Mouse (Mus musculus) liver, postnatal 0 days (tissue): Measurements from ENCODE around the gene Utrn. TPM values are rescaled to one million over a fixed set of nuclear protein-coding genes. Genes with fewer than 3 reads are reported as not detected.

Source experiments
- ATAC-seq: fragments of 200-750 bp; cut with Nextera tagmentation; 2 replicates; pipeline ENCODE4 v1.8.0; 2017; ENCODE audit warnings: mild to moderate bottlenecking, moderate library complexity
- DNase-seq: peaks from one replicate; pipeline ENCODE4 v3.0.0-alpha.2; 2016
- H3K27ac ChIP-seq: fragments of 300-500 bp; sonication (generic); 2 replicates; pipeline ENCODE4 v1.5.1; 2014; ENCODE audit warnings: antibody characterized with exemption, moderate library complexity, mild to moderate bottlenecking, low read depth
- H3K27me3 ChIP-seq: fragments of 300-500 bp; sonication (generic); 2 replicates; pipeline ENCODE4 v1.6.1; 2014; ENCODE audit warnings: low read length, control low read depth, mixed read lengths; ENCODE audit not compliant: insufficient read depth
- H3K36me3 ChIP-seq: fragments of 300-500 bp; sonication (generic); replicated peaks from 2 replicates; pipeline ENCODE4 v1.6.1; 2014; ENCODE audit warnings: mild to moderate bottlenecking, control low read depth, low read length, moderate library complexity, mixed read lengths; ENCODE audit not compliant: insufficient read depth
- H3K4me1 ChIP-seq: fragments of 300-500 bp; sonication (generic); 2 replicates; pipeline ENCODE4 v1.6.1; 2014; ENCODE audit warnings: antibody characterized with exemption, mild to moderate bottlenecking, control low read depth; ENCODE audit not compliant: insufficient read depth
- H3K4me2 ChIP-seq: fragments of 300-500 bp; sonication (generic); 2 replicates; pipeline ENCODE4 v1.6.1; 2014; ENCODE audit warnings: low read depth, mild to moderate bottlenecking, low read length, moderate library complexity, mixed read lengths
- H3K4me3 ChIP-seq: fragments of 300-500 bp; sonication (generic); 2 replicates; pipeline ENCODE4 v1.5.1; 2014; ENCODE audit warnings: low read depth, low read length
- H3K9ac ChIP-seq: fragments of 300-500 bp; sonication (generic); replicated peaks from 2 replicates; pipeline ENCODE4 v1.6.1; 2014; ENCODE audit warnings: mild to moderate bottlenecking, moderate library complexity
- H3K9me3 ChIP-seq: fragments of 300-500 bp; sonication (generic); 2 replicates; pipeline ENCODE4 v1.6.1; 2016; ENCODE audit warnings: mild to moderate bottlenecking, control low read depth, low read length, mixed read lengths
- CTCF ChIP-seq: sonication (generic); IDR thresholded peaks from 2 replicates; pipeline ENCODE4 v1.5.1; 2016; ENCODE audit warnings: antibody characterized with exemption, low read depth
- EP300 ChIP-seq: IDR thresholded peaks from 2 replicates; pipeline ENCODE4 v1.6.1; 2016; ENCODE audit warnings: antibody characterized with exemption, low read depth, mild to moderate bottlenecking
- WGBS: fragments of 180-500 bp; shearing (Covaris S2); extraction: QIAGEN DNeasy Blood & Tissue Kit; methylation state at CpG from one replicate; pipeline ENCODE4 v1.1.7; 2014; ENCODE audit not compliant: insufficient replicate concordance; 5-methylcytosine and 5-hydroxymethylcytosine counted together
- polyA plus RNA-seq: library from polyadenylated mRNA; unstranded; fragments of >200 nt; fragmentation: Nextera tagmentation; extraction: Ambion mirVana; gene quantifications from 2 replicates; pipeline ENCODE4 v1.2.1, GENCODE M21; 2015

The Utrn gene
- polyA plus RNA-seq, 1 experiment from 2014 or later = 9.7 TPM

GRCm38 (mm10) chr10:12575849-12576435 lies 293.2 kb downstream of the Utrn start:
- H3K4me3 ChIP-seq = no peak overlapping the region
- H3K27ac ChIP-seq = no peak overlapping the region
- no peak overlapping the region for H3K4me2 ChIP-seq
- 81% methylated on average over 8 of the region's 8 CpGs for WGBS
- ATAC-seq = no peak
- no peak for DNase-seq
- no peak for TF ChIP-seq EP300
- TF ChIP-seq CTCF = no peak
- H3K27me3 ChIP-seq = no peaks in the 10 kb centered on the region
- H3K9me3 ChIP-seq = no peaks in the 10 kb centered on the region
- no peaks in the 10 kb centered on the region for H3K36me3 ChIP-seq
- no peak overlapping the region for H3K9ac ChIP-seq
- H3K4me1 ChIP-seq = no peaks in the 10 kb centered on the region

- no peaks in the 10 kb centered on the region for H3K4me1 ChIP-seq
- no peak overlapping the region for H3K4me2 ChIP-seq
- H3K4me3 ChIP-seq = no peak overlapping the region
- 79% methylated on average over 10 of the region's 10 CpGs for WGBS
- no peak for DNase-seq
- no peaks in the 10 kb centered on the region for H3K9me3 ChIP-seq
- TF ChIP-seq EP300 = no peak
- TF ChIP-seq CTCF = no peak
- no peaks in the 10 kb centered on the region for H3K27me3 ChIP-seq
- H3K36me3 ChIP-seq = no peaks in the 10 kb centered on the region
- no peak for ATAC-seq
- no peak overlapping the region for H3K9ac ChIP-seq
- H3K27ac ChIP-seq = no peak overlapping the region
These were observed 294.4 kb downstream of the Utrn start for GRCm38 (mm10) chr10:12574760-12575159.

- Histone ChIP-seq H3K27ac (0 out of 2 replicates have a peak overlapping the region, but pooled peaks have one; percentile 29), H3K4me1 (no peaks in the 10 kb centered on the region), H3K4me2 (peak overlapping the region; percentile 27; the same call in 1 of the 2 replicates), H3K9me3 (no peaks in the 10 kb centered on the region), H3K27me3 (no peaks in the 10 kb centered on the region), H3K4me3 (no peak overlapping the region), H3K36me3 (no peaks in the 10 kb centered on the region), H3K9ac (no peak overlapping the region)
- 17% methylated on average over 6 of the region's 6 CpGs for WGBS
- ATAC-seq = peak; percentile 36; the same call in 1 of the 2 replicates
- TF ChIP-seq CTCF (no peak), EP300 (no peak; the same call in 1 of the 2 replicates)
- peak; percentile 34 for DNase-seq
These were observed 295.6 kb downstream of the Utrn start for GRCm38 (mm10) chr10:12573601-12574000.

GRCm38 (mm10) chr10:12572759-12573158 lies 296.4 kb downstream of the Utrn start:
- DNase-seq = no peak
- H3K4me1 ChIP-seq = no peaks in the 10 kb centered on the region
- H3K27me3 ChIP-seq = no peaks in the 10 kb centered on the region
- no peaks in the 10 kb centered on the region for H3K36me3 ChIP-seq
- H3K4me3 ChIP-seq = no peak overlapping the region
- ATAC-seq = no peak
- TF ChIP-seq CTCF = no peak
- TF ChIP-seq EP300 = no peak
- no peak overlapping the region for H3K4me2 ChIP-seq
- H3K9ac ChIP-seq = no peak overlapping the region
- WGBS = 41% methylated on average over 4 of the region's 4 CpGs
- H3K27ac ChIP-seq = no peak overlapping the region
- H3K9me3 ChIP-seq = no peaks in the 10 kb centered on the region

- no peak overlapping the region for H3K9ac ChIP-seq
- DNase-seq (no peak), ATAC-seq (no peak)
- H3K4me3 ChIP-seq = no peak overlapping the region
- no peak overlapping the region for H3K27ac ChIP-seq
- no peaks in the 10 kb centered on the region for H3K36me3 ChIP-seq
- no peaks in the 10 kb centered on the region for H3K27me3 ChIP-seq
- TF ChIP-seq CTCF = no peak
- TF ChIP-seq EP300 = no peak
- H3K4me1 ChIP-seq = no peaks in the 10 kb centered on the region
- 44% methylated on average over 4 of the region's 4 CpGs for WGBS
- H3K9me3 ChIP-seq = no peaks in the 10 kb centered on the region
- no peak overlapping the region for H3K4me2 ChIP-seq
These were observed 304.7 kb downstream of the Utrn start for GRCm38 (mm10) chr10:12564425-12564824.

- no peak for DNase-seq
- TF ChIP-seq EP300 = no peak
- no peak for TF ChIP-seq CTCF
- Histone ChIP-seq H3K4me1 (no peaks in the 10 kb centered on the region), H3K4me2 (no peak overlapping the region), H3K27me3 (no peaks in the 10 kb centered on the region), H3K9ac (no peak overlapping the region), H3K36me3 (no peaks in the 10 kb centered on the region), H3K9me3 (no peaks in the 10 kb centered on the region), H3K27ac (no peak overlapping the region), H3K4me3 (no peak overlapping the region)
- ATAC-seq = no peak
- 30% methylated on average over 5 of the region's 5 CpGs for WGBS
These were observed 310.4 kb downstream of the Utrn start for GRCm38 (mm10) chr10:12558810-12559209.
